Mouse (Mus musculus): ENCODE results near the gene Ifnlr1. TPM values are rescaled to one million over a fixed set of nuclear protein-coding genes. Genes with fewer than 3 reads are reported as not detected.
A peak's percentile ranks its signal among the peaks of the same experiment; 100 is the strongest.

Gene Ifnlr1
- polyA plus RNA-seq, 1 experiment from 2014 or later: 0.28 TPM

DNA sequence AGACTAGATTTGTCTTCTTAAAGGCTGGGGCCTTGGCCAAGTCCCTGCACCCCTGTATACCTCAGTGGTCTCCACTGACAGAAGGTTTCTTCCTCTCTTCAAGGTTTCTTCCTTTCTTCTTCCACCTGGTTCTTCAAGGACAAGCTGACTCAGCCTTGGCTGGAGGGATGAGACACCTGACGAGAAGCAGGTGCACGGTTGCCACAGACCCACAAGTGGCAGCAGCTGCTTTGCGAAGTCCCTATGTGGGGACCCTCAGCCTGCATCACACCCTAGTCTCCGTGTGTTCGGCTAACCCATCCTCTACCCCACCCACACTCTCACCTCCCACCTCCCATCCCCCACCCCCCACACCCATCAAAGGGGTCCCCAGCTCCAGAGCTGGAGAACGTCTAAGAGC, 24.1 kb upstream of the Ifnlr1 start:
- WGBS: 77% methylated on average over 6 of the region's 6 CpGs
- Histone ChIP-seq H3K4me3 (no peak overlapping the region), H3K9ac (no peak overlapping the region), H3K36me3 (no peaks in the 10 kb centered on the region), H3K4me1 (replicated peaks) (peaks cover 44% of the 10 kb centered on the region), H3K9me3 (replicated peaks) (no peaks in the 10 kb centered on the region), H3K4me2 (no peak overlapping the region), H3K27ac (ENCODE audit: poor library complexity, severe bottlenecking) (no peak overlapping the region), H3K27me3 (replicated peaks) (no peaks in the 10 kb centered on the region)
- ATAC-seq (ENCODE audit: insufficient number of reproducible peaks, low FRiP score): no peak

DNA sequence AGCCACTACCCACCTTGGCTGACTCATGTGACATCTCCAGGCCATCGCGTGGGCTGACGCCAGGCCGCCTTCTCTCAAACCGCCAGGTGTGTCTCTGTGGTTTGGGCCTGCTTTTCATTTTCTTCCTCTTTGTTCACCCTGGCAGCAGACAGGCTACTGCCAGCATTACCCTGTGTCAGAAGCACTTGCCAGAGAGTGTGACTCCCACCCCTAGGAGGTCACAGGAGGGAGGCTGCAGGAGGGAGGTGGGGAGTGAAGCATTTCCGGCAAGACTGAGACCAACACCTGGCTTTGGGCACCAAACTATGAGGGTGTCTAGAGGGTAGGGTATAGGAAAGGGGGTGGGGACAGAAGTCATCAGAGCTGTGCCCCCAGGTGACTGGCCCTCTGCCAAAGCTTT, 21.4 kb upstream of the Ifnlr1 start:
- H3K9me3 ChIP-seq (replicated peaks): no peaks in the 10 kb centered on the region
- H3K4me1 ChIP-seq (replicated peaks): peaks cover 24% of the 10 kb centered on the region
- no peak for ATAC-seq (ENCODE audit: insufficient number of reproducible peaks, low FRiP score)
- H3K27ac ChIP-seq (ENCODE audit: poor library complexity, severe bottlenecking): no peak overlapping the region
- WGBS: 73% methylated on average over 6 of the region's 6 CpGs
- H3K4me2 ChIP-seq: no peak overlapping the region
- H3K4me3 ChIP-seq: no peak overlapping the region
- H3K27me3 ChIP-seq (replicated peaks): peaks cover 3% of the 10 kb centered on the region; the same call in 1 of the 2 replicates
- no peaks in the 10 kb centered on the region for H3K36me3 ChIP-seq
- no peak overlapping the region for H3K9ac ChIP-seq

DNA sequence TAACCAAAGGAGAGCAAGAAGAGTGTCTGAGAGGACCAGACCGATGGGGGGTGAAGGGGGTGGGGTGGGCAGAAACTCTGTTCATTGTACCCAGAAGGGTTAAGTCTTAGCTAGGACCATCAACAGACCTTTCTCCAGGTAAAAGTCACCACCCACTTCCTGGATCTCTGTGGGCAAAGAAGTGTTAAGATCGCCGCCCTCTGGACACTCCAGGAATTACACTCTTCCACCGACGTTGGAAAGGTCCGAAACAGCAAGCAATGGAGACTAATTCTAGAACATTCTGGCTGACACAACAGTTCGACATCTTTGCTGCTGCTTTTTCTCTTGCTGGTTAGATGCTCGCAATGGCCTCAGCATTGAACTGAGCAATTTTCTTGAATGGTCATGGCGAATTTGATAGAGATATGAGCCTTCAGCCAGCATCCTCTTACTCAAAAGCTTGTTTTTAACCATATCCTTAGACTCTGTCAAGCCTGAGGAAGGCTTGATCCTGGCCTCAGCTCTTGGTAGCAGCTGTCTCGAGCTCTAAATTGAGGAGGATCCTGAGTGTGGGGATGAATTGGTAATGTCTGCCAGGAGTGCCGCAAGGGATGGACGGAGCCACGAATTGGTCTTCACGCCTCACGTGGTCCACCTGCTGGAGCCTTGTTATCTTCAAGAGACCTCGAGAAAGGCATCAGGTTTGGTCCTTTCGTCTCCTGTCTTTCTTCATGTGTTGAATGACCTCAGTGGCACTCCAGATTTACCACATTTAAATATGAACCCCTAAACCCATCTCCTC, 19.7 kb upstream of the Ifnlr1 start:
- H3K9me3 ChIP-seq (replicated peaks): no peaks in the 10 kb centered on the region
- WGBS: 52% methylated on average over 17 of the region's 17 CpGs
- no peak overlapping the region for H3K9ac ChIP-seq
- ATAC-seq (ENCODE audit: insufficient number of reproducible peaks, low FRiP score): no peak
- peaks cover 16% of the 10 kb centered on the region for H3K4me1 ChIP-seq (replicated peaks)
- H3K36me3 ChIP-seq: no peaks in the 10 kb centered on the region
- no peak overlapping the region for H3K4me3 ChIP-seq
- peaks cover 5% of the 10 kb centered on the region for H3K27me3 ChIP-seq (replicated peaks)
- no peak overlapping the region for H3K27ac ChIP-seq (ENCODE audit: poor library complexity, severe bottlenecking)
- no peak overlapping the region for H3K4me2 ChIP-seq

DNA sequence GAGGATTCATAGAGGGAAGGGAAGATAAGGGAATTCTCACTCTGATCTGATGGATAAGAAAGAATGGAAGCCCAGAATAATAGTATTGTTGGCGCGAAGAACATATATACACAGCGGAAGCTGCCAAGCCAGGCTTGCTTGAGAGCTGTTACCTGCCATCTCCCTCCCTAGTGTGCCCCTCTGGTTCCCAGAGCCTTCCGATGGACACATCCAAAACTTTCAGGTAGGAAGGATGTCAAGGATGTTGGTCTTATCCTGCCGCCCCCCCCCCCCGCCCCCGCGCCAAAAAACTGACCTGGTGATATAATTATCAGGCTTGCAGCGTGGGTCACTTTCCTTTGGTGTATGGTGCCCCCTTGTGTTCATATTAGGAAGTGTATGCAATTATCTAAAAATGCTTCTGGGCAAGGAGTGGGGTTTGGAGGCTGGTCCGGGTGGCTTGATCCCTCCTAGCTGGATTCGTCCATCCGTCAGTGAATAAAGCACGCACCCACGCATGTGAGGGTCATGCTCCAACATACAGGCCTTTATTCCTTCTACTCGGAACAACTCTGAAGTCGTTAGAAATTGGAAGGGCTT, 18.7 kb upstream of the Ifnlr1 start:
- Histone ChIP-seq H3K4me3 (no peak overlapping the region), H3K27me3 (replicated peaks) (peaks cover 5% of the 10 kb centered on the region), H3K9me3 (replicated peaks) (no peaks in the 10 kb centered on the region), H3K4me1 (replicated peaks) (peaks cover 11% of the 10 kb centered on the region; the same call in 1 of the 2 replicates), H3K27ac (ENCODE audit: poor library complexity, severe bottlenecking) (no peak overlapping the region), H3K9ac (no peak overlapping the region), H3K36me3 (no peaks in the 10 kb centered on the region), H3K4me2 (peak overlapping the region; percentile 13; the same call in 1 of the 2 replicates)
- WGBS: 10% methylated on average over 16 of the region's 16 CpGs
- ATAC-seq (ENCODE audit: insufficient number of reproducible peaks, low FRiP score): no peak

DNA sequence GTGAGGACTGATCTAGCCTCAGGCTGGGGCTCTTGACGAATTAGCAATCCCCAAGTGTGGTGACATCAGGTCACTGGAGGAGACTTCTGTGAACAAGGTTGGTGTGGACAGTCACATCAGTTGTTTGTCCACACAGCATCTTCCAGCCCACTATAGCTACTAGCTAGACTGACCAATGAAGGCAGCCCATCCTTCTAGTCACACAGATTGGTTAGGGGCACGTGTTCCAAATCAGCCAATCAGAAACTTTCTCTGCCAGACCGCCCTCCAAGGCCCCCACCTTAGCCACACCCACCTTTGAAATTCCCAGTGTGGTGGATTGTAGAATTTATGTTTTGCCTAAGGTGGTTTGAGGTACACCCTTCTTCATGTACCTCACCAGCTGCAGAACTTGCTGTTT, 12.6 kb upstream of the Ifnlr1 start:
- no peak for ATAC-seq (ENCODE audit: insufficient number of reproducible peaks, low FRiP score)
- no peak overlapping the region for H3K27ac ChIP-seq (ENCODE audit: poor library complexity, severe bottlenecking)
- H3K27me3 ChIP-seq (replicated peaks): peaks cover 9% of the 10 kb centered on the region
- no peak overlapping the region for H3K4me2 ChIP-seq
- H3K9me3 ChIP-seq (replicated peaks): no peaks in the 10 kb centered on the region
- no peaks in the 10 kb centered on the region for H3K36me3 ChIP-seq
- 70% methylated on average over 3 of the region's 3 CpGs for WGBS
- H3K9ac ChIP-seq: no peak overlapping the region
- 0 out of 2 replicates have a peak, but pooled peaks cover 7% of the 10 kb centered on the region for H3K4me1 ChIP-seq (replicated peaks)
- H3K4me3 ChIP-seq: no peak overlapping the region

DNA sequence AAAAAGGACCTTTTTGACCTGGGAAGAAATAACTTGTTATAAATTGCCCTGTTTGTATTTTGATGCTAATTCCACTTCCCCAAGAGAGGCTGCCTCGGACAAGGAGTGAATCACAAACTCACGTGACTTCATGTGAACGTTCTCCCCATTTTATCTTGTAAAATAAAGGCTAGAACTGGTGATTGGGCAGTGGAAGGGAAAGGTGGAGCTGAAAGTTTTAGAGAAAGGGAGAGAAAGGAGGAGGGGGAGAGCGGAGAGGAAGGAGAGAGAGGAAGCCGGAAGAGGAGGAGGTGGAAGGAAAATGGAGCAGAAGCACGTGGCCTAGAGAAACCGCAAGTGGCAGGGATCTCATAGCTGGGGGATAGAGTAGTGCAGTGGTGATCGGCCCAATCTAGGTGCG, 11.1 kb upstream of the Ifnlr1 start:
- ATAC-seq (ENCODE audit: insufficient number of reproducible peaks, low FRiP score): no peak
- no peak overlapping the region for H3K4me2 ChIP-seq
- no peaks in the 10 kb centered on the region for H3K36me3 ChIP-seq
- peaks cover 7% of the 10 kb centered on the region for H3K27me3 ChIP-seq (replicated peaks)
- no peak overlapping the region for H3K4me3 ChIP-seq
- H3K27ac ChIP-seq (ENCODE audit: poor library complexity, severe bottlenecking): no peak overlapping the region
- 70% methylated on average over 9 of the region's 9 CpGs for WGBS
- H3K9me3 ChIP-seq (replicated peaks): no peaks in the 10 kb centered on the region
- H3K9ac ChIP-seq: no peak overlapping the region
- 0 out of 2 replicates have a peak, but pooled peaks cover 7% of the 10 kb centered on the region for H3K4me1 ChIP-seq (replicated peaks)

DNA sequence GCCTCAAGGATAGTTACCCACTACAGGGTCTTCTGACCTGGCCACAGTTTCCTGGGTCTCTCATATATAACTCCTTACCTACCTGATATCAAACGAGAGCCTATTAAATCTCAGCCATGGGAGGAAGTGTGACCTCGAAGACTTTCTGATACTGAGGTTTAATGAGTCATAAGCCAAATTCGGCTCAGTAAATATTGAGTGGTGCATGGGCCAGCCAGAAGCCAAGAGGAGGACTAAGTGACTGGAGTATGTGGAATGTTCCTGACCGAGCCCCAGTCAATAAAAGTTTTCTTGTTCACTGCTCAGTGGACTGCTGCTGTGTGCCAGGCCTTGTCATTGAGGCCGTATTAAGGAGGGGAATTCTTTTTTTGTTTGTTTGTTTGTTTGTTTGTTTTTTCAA, 9.6 kb upstream of the Ifnlr1 start:
- WGBS: 65% methylated on average over 5 of the region's 5 CpGs
- no peak overlapping the region for H3K4me3 ChIP-seq
- H3K9ac ChIP-seq: no peak overlapping the region
- H3K4me1 ChIP-seq (replicated peaks): 0 out of 2 replicates have a peak, but pooled peaks cover 7% of the 10 kb centered on the region
- no peaks in the 10 kb centered on the region for H3K9me3 ChIP-seq (replicated peaks)
- H3K36me3 ChIP-seq: no peaks in the 10 kb centered on the region
- H3K4me2 ChIP-seq: no peak overlapping the region
- H3K27me3 ChIP-seq (replicated peaks): peaks cover 7% of the 10 kb centered on the region
- no peak overlapping the region for H3K27ac ChIP-seq (ENCODE audit: poor library complexity, severe bottlenecking)
- no peak for ATAC-seq (ENCODE audit: insufficient number of reproducible peaks, low FRiP score)

DNA sequence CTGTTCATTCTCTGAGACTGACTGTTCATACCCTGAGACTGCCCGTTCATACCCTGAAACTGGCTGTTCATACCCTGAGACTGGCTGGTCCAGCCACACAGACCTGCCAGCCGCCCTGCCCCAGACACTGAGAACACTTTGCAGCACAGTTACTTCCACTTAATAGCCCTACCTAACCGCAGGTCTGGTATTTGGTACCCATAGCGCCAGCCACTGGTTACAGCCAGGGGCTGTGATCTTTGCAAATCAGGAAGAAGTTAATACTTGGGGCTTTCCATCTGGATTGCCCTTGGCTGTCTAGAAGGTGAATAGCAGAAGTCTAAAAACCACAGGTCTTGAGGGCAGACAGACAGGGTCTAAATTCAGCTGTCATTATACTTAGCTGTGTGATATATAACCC, 6.8 kb upstream of the Ifnlr1 start:
- WGBS: 68% methylated on average over 4 of the region's 4 CpGs
- H3K4me2 ChIP-seq: no peak overlapping the region
- no peak for ATAC-seq (ENCODE audit: insufficient number of reproducible peaks, low FRiP score)
- H3K4me3 ChIP-seq: no peak overlapping the region
- H3K9me3 ChIP-seq (replicated peaks): no peaks in the 10 kb centered on the region
- no peak overlapping the region for H3K27ac ChIP-seq (ENCODE audit: poor library complexity, severe bottlenecking)
- no peaks in the 10 kb centered on the region for H3K36me3 ChIP-seq
- no peak overlapping the region for H3K9ac ChIP-seq
- peaks cover 6% of the 10 kb centered on the region for H3K4me1 ChIP-seq (replicated peaks)
- H3K27me3 ChIP-seq (replicated peaks): peaks cover 13% of the 10 kb centered on the region; the same call in 1 of the 2 replicates

DNA sequence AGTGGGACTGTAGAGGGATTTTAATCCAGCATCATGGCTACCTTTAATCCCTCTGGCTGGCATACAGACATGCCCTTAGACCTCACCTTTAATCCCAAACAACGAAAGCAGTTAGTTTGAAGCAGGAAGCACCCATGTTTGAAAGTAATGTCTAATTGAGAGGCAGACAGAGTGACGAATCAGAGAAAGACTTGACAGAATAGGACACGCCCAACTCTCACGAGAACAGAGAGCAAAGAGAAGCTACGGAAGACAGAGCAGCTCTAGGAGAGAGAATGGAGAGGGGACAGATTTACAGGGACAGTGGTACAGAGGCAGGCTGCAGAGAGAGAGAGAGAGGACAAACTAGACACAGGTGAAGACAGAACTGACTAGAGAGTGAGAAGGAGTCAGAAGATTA, 4.3 kb upstream of the Ifnlr1 start:
- Histone ChIP-seq H3K27me3 (replicated peaks) (peaks cover 22% of the 10 kb centered on the region), H3K27ac (ENCODE audit: poor library complexity, severe bottlenecking) (no peak overlapping the region), H3K4me3 (no peak overlapping the region), H3K9me3 (replicated peaks) (no peaks in the 10 kb centered on the region), H3K4me2 (no peak overlapping the region), H3K4me1 (replicated peaks) (peaks cover 4% of the 10 kb centered on the region), H3K9ac (no peak overlapping the region), H3K36me3 (no peaks in the 10 kb centered on the region)
- WGBS: 73% methylated on average over 5 of the region's 5 CpGs
- ATAC-seq (ENCODE audit: insufficient number of reproducible peaks, low FRiP score): no peak

DNA sequence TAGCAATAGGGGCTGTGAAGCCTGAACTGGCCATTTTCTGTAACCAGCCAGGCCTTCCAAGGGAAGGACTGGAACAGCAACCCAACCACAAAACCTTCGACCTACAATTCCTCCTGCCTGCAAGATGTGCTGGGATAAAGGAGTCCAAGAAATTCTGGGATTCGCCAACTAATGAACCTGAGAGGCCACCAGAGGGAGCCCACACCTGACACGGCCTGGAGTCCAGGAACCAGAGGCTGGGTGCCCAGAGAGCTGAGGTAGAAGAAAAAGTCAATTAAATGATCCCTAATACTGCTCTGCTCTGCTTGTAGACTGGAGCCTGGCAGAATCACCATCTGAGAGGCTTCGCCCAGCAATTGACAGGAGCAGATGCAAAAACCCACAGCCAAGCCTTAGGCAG, 2.5 kb upstream of the Ifnlr1 start:
- H3K27me3 ChIP-seq (replicated peaks): peaks cover 34% of the 10 kb centered on the region
- ATAC-seq (ENCODE audit: insufficient number of reproducible peaks, low FRiP score): no peak
- H3K36me3 ChIP-seq: no peaks in the 10 kb centered on the region
- H3K27ac ChIP-seq (ENCODE audit: poor library complexity, severe bottlenecking): no peak overlapping the region
- no peaks in the 10 kb centered on the region for H3K9me3 ChIP-seq (replicated peaks)
- H3K4me2 ChIP-seq: no peak overlapping the region
- WGBS: 17% methylated on average over 4 of the region's 4 CpGs
- H3K4me3 ChIP-seq: no peak overlapping the region
- H3K9ac ChIP-seq: no peak overlapping the region
- H3K4me1 ChIP-seq (replicated peaks): peaks cover 4% of the 10 kb centered on the region

DNA sequence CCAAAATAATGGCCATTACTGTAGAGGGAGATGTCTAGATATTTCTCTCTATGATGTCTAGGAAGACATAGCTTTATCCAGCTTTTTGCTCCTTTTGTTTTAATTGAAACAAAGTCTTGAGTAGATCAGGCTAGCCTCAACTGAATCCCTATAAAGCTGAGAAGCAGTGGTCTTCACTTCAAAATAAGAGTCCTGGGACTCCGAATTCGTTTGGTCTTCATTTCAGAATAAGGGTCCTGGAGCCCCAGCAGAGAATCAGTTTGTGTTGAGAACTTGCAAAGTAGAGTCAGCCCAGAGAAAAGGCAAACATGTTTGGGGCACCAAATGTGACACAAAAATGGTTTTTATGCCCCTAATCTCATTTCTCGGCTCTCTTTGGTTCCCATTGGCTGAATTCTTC, 1.4 kb upstream of the Ifnlr1 start:
- H3K4me2 ChIP-seq: no peak overlapping the region
- H3K36me3 ChIP-seq: no peaks in the 10 kb centered on the region
- peaks cover 41% of the 10 kb centered on the region for H3K27me3 ChIP-seq (replicated peaks)
- no peak overlapping the region for H3K27ac ChIP-seq (ENCODE audit: poor library complexity, severe bottlenecking)
- H3K4me3 ChIP-seq: no peak overlapping the region
- no peaks in the 10 kb centered on the region for H3K9me3 ChIP-seq (replicated peaks)
- no peak overlapping the region for H3K9ac ChIP-seq
- H3K4me1 ChIP-seq (replicated peaks): peaks cover 4% of the 10 kb centered on the region
- no peak for ATAC-seq (ENCODE audit: insufficient number of reproducible peaks, low FRiP score)
- WGBS: 21% methylated on average over 3 of the region's 3 CpGs
